Mouse (Mus musculus) CH12.LX (cell line): Measurements from ENCODE around the gene Tas1r1. TPM values are rescaled to one million over a fixed set of nuclear protein-coding genes. Genes with fewer than 3 reads are reported as not detected.

Experiments
- DNase-seq: peaks from one replicate; pipeline ENCODE4 v3.0.0-alpha.2; 2013; ENCODE audit errors: extremely low read depth
- H3K27ac ChIP-seq: 2 replicates; pipeline ENCODE4 v1.5.1; 2012; ENCODE audit warnings: low read depth, mild to moderate bottlenecking, control low read depth, moderate library complexity; ENCODE audit not compliant: insufficient read depth
- H3K27me3 ChIP-seq: replicated peaks from 2 replicates; pipeline ENCODE3; 2012; ENCODE audit warnings: inconsistent platforms
- H3K36me3 ChIP-seq, 2 experiments: replicated peaks in 1 of 2; 2 replicates each; pipeline versions ENCODE3 to v1.6.1; 2012; ENCODE audit warnings: inconsistent platforms in 1 of 2, low read length in 1 of 2, mild to moderate bottlenecking in 1 of 2, mixed read lengths in 1 of 2, moderate library complexity in 1 of 2; ENCODE audit not compliant: control insufficient read depth in 1 of 2, insufficient read depth in 1 of 2
- H3K4me1 ChIP-seq, 2 experiments: 2 replicates each; pipeline ENCODE4 v1.6.1; 2012; ENCODE audit warnings: inconsistent platforms in 1 of 2, moderate library complexity in 1 of 2; ENCODE audit not compliant: insufficient read depth in 2 of 2, control insufficient read depth in 1 of 2
- H3K4me2 ChIP-seq: 2 replicates; pipeline ENCODE4 v1.6.1; 2012; ENCODE audit warnings: low read depth, mild to moderate bottlenecking, control low read depth; ENCODE audit not compliant: poor library complexity, insufficient read depth, severe bottlenecking
- H3K4me3 ChIP-seq, 3 experiments: fragments of 150-350 bp in 1 of 3; sonication (generic) in 1 of 3; replicated peaks in 1 of 3; 2 replicates each; pipeline versions ENCODE3 to v1.5.1; 2011 to 2012; ENCODE audit warnings: low read depth in 2 of 3, low read length in 2 of 3, mild to moderate bottlenecking in 2 of 3, moderate library complexity in 2 of 3, control low read depth in 1 of 3, improper control_type of control experiment in 1 of 3, inconsistent platforms in 1 of 3, mixed read lengths in 1 of 3; ENCODE audit not compliant: poor library complexity in 1 of 3
- H3K79me2 ChIP-seq: replicated peaks from 2 replicates; pipeline ENCODE4 v1.6.1; 2012; ENCODE audit warnings: mild to moderate bottlenecking, moderate library complexity; ENCODE audit not compliant: control insufficient read depth, poor library complexity, insufficient read depth, severe bottlenecking; ENCODE audit errors: extremely low read depth
- H3K9ac ChIP-seq: 2 replicates; pipeline ENCODE4 v1.6.1; 2012; ENCODE audit warnings: low read depth, mild to moderate bottlenecking, control low read depth, moderate library complexity; ENCODE audit not compliant: insufficient read depth
- H3K9me3 ChIP-seq: replicated peaks from 2 replicates; pipeline ENCODE3; 2012; ENCODE audit warnings: low read length, inconsistent platforms, mixed read lengths
- BHLHE40 ChIP-seq: IDR thresholded peaks from 2 replicates; pipeline ENCODE4 v1.6.1; 2011; ENCODE audit warnings: mild to moderate bottlenecking, low read depth, low read length, improper control_type of control experiment
- CHD2 ChIP-seq: IDR thresholded peaks from 2 replicates; pipeline ENCODE4 v1.6.1; 2011; ENCODE audit warnings: low read length, improper control_type of control experiment
- CTCF ChIP-seq, 2 experiments: IDR thresholded peaks in 1 of 2; conservative IDR thresholded peaks in 1 of 2; 2 replicates each; pipeline ENCODE4 v1.5.1; 2011 to 2012; ENCODE audit warnings: low read depth in 2 of 2, low read length in 2 of 2, improper control_type of control experiment in 1 of 2, inconsistent platforms in 1 of 2, mild to moderate bottlenecking in 1 of 2, moderate library complexity in 1 of 2
- E2F4 ChIP-seq: IDR thresholded peaks from 2 replicates; pipeline ENCODE4 v1.6.1; 2011; ENCODE audit warnings: low read depth, low read length, improper control_type of control experiment; ENCODE audit not compliant: insufficient replicate concordance
- ELF1 ChIP-seq: IDR thresholded peaks from 2 replicates; pipeline ENCODE4 v1.6.1; 2014; ENCODE audit warnings: low read depth, mild to moderate bottlenecking, inconsistent platforms, low read length, improper control_type of control experiment
- EP300 ChIP-seq: IDR thresholded peaks from 2 replicates; pipeline ENCODE4 v1.6.1; 2011; ENCODE audit warnings: low read length, improper control_type of control experiment
- ETS1 ChIP-seq: conservative IDR thresholded peaks from 2 replicates; pipeline ENCODE4 v1.6.1; 2012; ENCODE audit warnings: low read depth, mild to moderate bottlenecking, inconsistent platforms, low read length, improper control_type of control experiment, moderate library complexity
- GABPA ChIP-seq: IDR thresholded peaks from 2 replicates; pipeline ENCODE4 v1.6.1; 2012; ENCODE audit warnings: low read depth, low read length, improper control_type of control experiment, inconsistent platforms; ENCODE audit not compliant: insufficient replicate concordance
- IRF4 ChIP-seq: IDR thresholded peaks from 2 replicates; pipeline ENCODE4 v1.6.1; 2014; ENCODE audit warnings: low read depth, mild to moderate bottlenecking, inconsistent platforms, low read length, improper control_type of control experiment
- JUND ChIP-seq: conservative IDR thresholded peaks from 2 replicates; pipeline ENCODE4 v1.6.1; 2011; ENCODE audit warnings: low read depth, low read length, improper control_type of control experiment
- KAT2A ChIP-seq: IDR thresholded peaks from 2 replicates; pipeline ENCODE4 v1.6.1; 2012; ENCODE audit warnings: low read length, improper control_type of control experiment, inconsistent platforms; ENCODE audit not compliant: insufficient replicate concordance
- MAFK ChIP-seq: IDR thresholded peaks from 2 replicates; pipeline ENCODE4 v1.6.1; 2011; ENCODE audit warnings: low read length, improper control_type of control experiment; ENCODE audit not compliant: insufficient replicate concordance
- MAX ChIP-seq: IDR thresholded peaks from 2 replicates; pipeline ENCODE4 v1.6.1; 2011; ENCODE audit warnings: low read length, improper control_type of control experiment
- MEF2A ChIP-seq: IDR thresholded peaks from 2 replicates; pipeline ENCODE4 v1.6.1; 2014; ENCODE audit warnings: low read depth, mild to moderate bottlenecking, inconsistent platforms, low read length, improper control_type of control experiment, borderline replicate concordance
- MYC ChIP-seq: IDR thresholded peaks from 2 replicates; pipeline ENCODE4 v1.6.1; 2011; ENCODE audit warnings: low read depth, mild to moderate bottlenecking, improper control_type of control experiment, low read length
- NELFE ChIP-seq: IDR thresholded peaks from 2 replicates; pipeline ENCODE4 v1.6.1; 2011; ENCODE audit warnings: low read depth, low read length, improper control_type of control experiment
- NRF1 ChIP-seq: IDR thresholded peaks from 2 replicates; pipeline ENCODE4 v1.6.1; 2014; ENCODE audit warnings: low read depth, mild to moderate bottlenecking, inconsistent platforms, low read length, improper control_type of control experiment, moderate library complexity
- PAX5 ChIP-seq: IDR thresholded peaks from 2 replicates; pipeline ENCODE4 v1.6.1; 2012; ENCODE audit warnings: low read length, inconsistent platforms, mixed read lengths
- POLR2A ChIP-seq: IDR thresholded peaks from 2 replicates; pipeline ENCODE4 v1.6.1; 2011; ENCODE audit warnings: low read depth, mild to moderate bottlenecking, improper control_type of control experiment, low read length
- POLR2AphosphoS2 ChIP-seq: IDR thresholded peaks from 2 replicates; pipeline ENCODE4 v1.6.1; 2011; ENCODE audit warnings: low read depth, low read length, improper control_type of control experiment
- SMC3 ChIP-seq: IDR thresholded peaks from 2 replicates; pipeline ENCODE4 v1.6.1; 2011; ENCODE audit warnings: low read depth, low read length, improper control_type of control experiment
- TCF12 ChIP-seq: IDR thresholded peaks from 2 replicates; pipeline ENCODE4 v1.6.1; 2014; ENCODE audit warnings: low read depth, mild to moderate bottlenecking, inconsistent platforms, low read length, improper control_type of control experiment
- UBTF ChIP-seq: IDR thresholded peaks from 2 replicates; pipeline ENCODE4 v1.6.1; 2012; ENCODE audit warnings: low read depth, mild to moderate bottlenecking, inconsistent platforms, low read length, improper control_type of control experiment, moderate library complexity
- USF1 ChIP-seq: IDR thresholded peaks from 2 replicates; pipeline ENCODE4 v1.6.1; 2014; ENCODE audit warnings: low read depth, mild to moderate bottlenecking, inconsistent platforms, low read length, improper control_type of control experiment
- USF2 ChIP-seq: conservative IDR thresholded peaks from 2 replicates; pipeline ENCODE4 v1.6.1; 2011; ENCODE audit warnings: low read depth, low read length, improper control_type of control experiment
- ZC3H11A ChIP-seq: IDR thresholded peaks from 2 replicates; pipeline ENCODE4 v1.6.1; 2012; ENCODE audit warnings: low read depth, mild to moderate bottlenecking, inconsistent platforms, low read length, improper control_type of control experiment
- ZKSCAN1 ChIP-seq: IDR thresholded peaks from 2 replicates; pipeline ENCODE4 v1.6.1; 2012; ENCODE audit warnings: low read depth, inconsistent platforms, low read length, improper control_type of control experiment, borderline replicate concordance
- dilution Hi-C: fragments of 300-500 bp; cut with MboI; formaldehyde crosslinking; loops from 2 replicates; pipeline ENCODE4 v1.14.3; 2020; ENCODE audit warnings: low sequenced_read_pairs; ENCODE audit not compliant: extremely low pct_unique_long_range_greater_than_20kb, extremely low pct_ligation_motif_present
- in situ Hi-C: fragments of 300-500 bp; cut with MboI; formaldehyde crosslinking; loops from 3 replicates; pipeline ENCODE4 v1.14.3; 2019; ENCODE audit warnings: low sequenced_read_pairs, low pct_ligation_motif_present, low pct_unique_long_range_greater_than_20kb, mixed read lengths
- polyA plus RNA-seq: library from polyadenylated mRNA; unstranded; fragments of >175 nt; gene quantifications from 2 replicates; pipeline ENCODE4 v1.2.1, GENCODE M21; 2012; ENCODE audit warnings: low read depth; ENCODE audit not compliant: insufficient read length
- total RNA-seq, 2 experiments: library from RNA; depleted of rRNA; stranded (reverse); fragments of 300-350 nt in 1 of 2; fragments of >200 nt in 1 of 2; gene quantifications; 2 replicates each; pipeline ENCODE4 v1.2.3; 2012 to 2014

The Tas1r1 gene
- total and polyA plus RNA-seq, 3 experiments, result 0.21 TPM; not detected in 2

DNA sequence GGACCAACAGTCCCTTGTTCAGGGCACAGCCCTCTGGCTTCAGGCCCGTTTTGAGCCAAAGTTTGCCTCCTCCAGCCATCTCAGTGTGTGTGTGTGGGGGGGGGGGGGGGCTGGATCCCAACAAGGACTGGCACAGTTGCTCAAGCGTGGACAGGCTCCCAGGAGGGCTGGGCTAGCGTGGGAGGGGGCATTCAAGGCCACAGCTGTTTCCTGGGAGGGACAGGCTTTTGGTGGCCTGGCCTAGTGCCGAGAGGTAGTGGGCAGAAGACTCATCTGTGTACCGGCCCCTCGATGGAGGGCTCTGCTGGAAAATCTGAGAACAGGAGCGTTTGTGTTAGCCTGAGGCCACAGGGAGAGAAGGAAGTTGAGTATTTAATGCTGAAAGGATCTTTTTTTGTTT lies 41.6 kb upstream of the Tas1r1 start:
- no peaks in the 10 kb centered on the region for H3K9me3 ChIP-seq
- DNase-seq, result no peak
- H3K79me2 ChIP-seq, result no peaks in the 10 kb centered on the region
- dilution Hi-C loops (no loop called here), in situ Hi-C loops (loop anchor here (5.0 kb wide), 1 partner anchor 38 kb away; no protein-coding TSS in a partner anchor)
- peak; percentile 57 for TF ChIP-seq IRF4
- peak; percentile 46 for TF ChIP-seq EP300
- no peak for TF ChIP-seq E2F4
- no peak for TF ChIP-seq ZKSCAN1
- peak; percentile 24; the same call in 1 of the 2 replicates for TF ChIP-seq ETS1
- no peaks in the 10 kb centered on the region for H3K36me3 ChIP-seq
- H3K27me3 ChIP-seq, result peaks cover 44% of the 10 kb centered on the region
- H3K27ac ChIP-seq, result no peak overlapping the region
- H3K4me3 ChIP-seq, result no peak overlapping the region
- no peak overlapping the region for H3K9ac ChIP-seq
- no peak overlapping the region for H3K4me2 ChIP-seq
- H3K4me1 ChIP-seq, result peaks cover 7 to 13% of the 10 kb centered on the region in 2 experiments; a peak in 3 of 4 replicates

DNA sequence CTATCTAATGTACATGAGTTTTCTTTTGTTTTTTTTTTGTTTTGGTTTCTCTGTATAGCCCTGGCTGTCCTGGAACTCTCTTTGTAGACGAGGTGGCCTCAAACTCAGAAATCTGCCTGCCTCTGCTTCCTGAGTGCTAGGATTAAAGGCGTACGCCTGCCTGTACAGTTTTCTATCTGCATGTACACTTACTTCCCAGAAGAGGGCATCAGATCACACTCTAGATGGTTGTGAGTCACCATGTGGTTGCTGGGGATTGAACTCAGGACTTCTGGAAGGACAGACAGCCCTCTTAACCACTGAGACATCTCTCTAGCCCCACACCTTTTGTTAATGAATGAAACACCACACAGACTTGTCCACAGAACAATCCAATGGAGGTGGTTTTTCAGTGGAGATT lies 40.9 kb upstream of the Tas1r1 start:
- no peaks in the 10 kb centered on the region for H3K79me2 ChIP-seq

DNA sequence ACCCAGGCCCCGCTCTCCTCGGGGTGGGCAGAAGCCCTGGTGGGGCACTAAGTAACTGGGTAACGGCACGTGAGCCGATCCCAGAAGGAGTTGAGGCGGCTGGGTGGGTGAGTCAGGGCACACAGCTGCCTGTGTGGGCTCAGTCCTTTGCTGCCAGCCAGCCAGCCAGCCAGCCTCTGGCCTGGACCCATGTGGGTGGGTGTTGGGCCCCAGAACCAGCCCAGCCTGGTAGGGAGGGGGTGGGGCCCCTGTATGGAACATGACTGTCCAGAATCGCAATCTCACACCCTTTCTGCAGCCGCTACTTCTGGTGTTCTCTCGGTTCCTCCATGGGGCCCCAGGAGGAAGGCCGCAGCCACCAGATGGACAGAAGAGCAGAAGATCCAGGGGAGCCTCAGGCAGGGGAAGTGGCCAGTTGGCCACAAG lies 39.8 kb upstream of the Tas1r1 start:
- Histone ChIP-seq H3K4me2 (0 out of 2 replicates have a peak overlapping the region, but pooled peaks have one; percentile 6), H3K79me2 (no peaks in the 10 kb centered on the region), H3K36me3 (no peaks in the 10 kb centered on the region), H3K27ac (peak overlapping the region; percentile 14; the same call in 1 of the 2 replicates), H3K4me3 (no peak overlapping the region), H3K9ac (no peak overlapping the region), H3K9me3 (peaks cover 5% of the 10 kb centered on the region), H3K4me1 (peaks cover 7 to 13% of the 10 kb centered on the region in 2 experiments; a peak in 3 of 4 replicates), H3K27me3 (peaks cover 26% of the 10 kb centered on the region)
- in situ Hi-C loops, result loop anchor here (5.0 kb wide), 1 partner anchor 36 kb away; no protein-coding TSS in a partner anchor
- no peak for DNase-seq
- dilution Hi-C loops, result no loop called here
- TF ChIP-seq ZC3H11A (no peak), NRF1 (no peak), MEF2A (0 out of 2 replicates have a peak, but pooled peaks have one; percentile 30), CTCF (conservative IDR thresholded peaks at IDR 0.05 in 1 of 2, IDR thresholded peaks at IDR 0.05 in 1 of 2; ENCODE audit: low read depth in 2 of 2, low read length in 2 of 2) (no peak), IRF4 (peak; percentile 68), BHLHE40 (peak; percentile 43), TCF12 (peak; percentile 64), POLR2AphosphoS2 (no peak), SMC3 (no peak), KAT2A (no peak), CHD2 (peak; percentile 61; the same call in 1 of the 2 replicates), GABPA (no peak), MAFK (no peak)

More for the DNA sequence above, 40.9 kb upstream of the Tas1r1 start:
- Histone ChIP-seq H3K27ac (no peak overlapping the region), H3K36me3 (no peaks in the 10 kb centered on the region), H3K4me1 (peaks cover 7 to 13% of the 10 kb centered on the region in 2 experiments; a peak in 3 of 4 replicates), H3K9me3 (peaks cover 4% of the 10 kb centered on the region), H3K27me3 (peaks cover 37% of the 10 kb centered on the region)
- in situ Hi-C loops, result loop anchor here (5.0 kb wide), 1 partner anchor 37 kb away; no protein-coding TSS in a partner anchor
- dilution Hi-C loops, result no loop called here
- DNase-seq, result no peak
- TF ChIP-seq MYC (no peak), POLR2A (no peak), JUND (no peak), EP300 (no peak), PAX5 (no peak), USF2 (no peak), UBTF (no peak), ZKSCAN1 (no peak), ZC3H11A (no peak), ELF1 (no peak), NELFE (no peak), CTCF (conservative IDR thresholded peaks at IDR 0.05 in 1 of 2, IDR thresholded peaks at IDR 0.05 in 1 of 2; ENCODE audit: low read depth in 2 of 2, low read length in 2 of 2) (no peak; a peak in 1 of 4 replicates), USF1 (no peak), MAX (no peak)
- TF ChIP-seq, all 38 proteins: peak for 0
- no peak overlapping the region for H3K4me2 ChIP-seq
- H3K9ac ChIP-seq, result no peak overlapping the region
- no peak overlapping the region for H3K4me3 ChIP-seq
